Mouse (Mus musculus): ENCODE results near the gene Chad.

GRCm38 (mm10) chr11:94563383-94563782 is 1.5 kb upstream of the Chad start:
- no peak for TF ChIP-seq POLR2A (IDR thresholded peaks at IDR 0.05; ENCODE audit: insufficient read length, low read depth)
- TF ChIP-seq MAX (IDR thresholded peaks at IDR 0.05; ENCODE audit: low read depth), result no peak

All from myocyte (in vitro differentiated cells).